Mouse (Mus musculus) testis, postnatal 10 days (tissue): ENCODE results near the gene Myt1l.

Source experiments
- DNase-seq: peaks from one replicate; pipeline ENCODE4 v3.0.0; 2021; ENCODE audit warnings: low spot score

Myt1l gene

GRCm38 (mm10) chr12:29961041-29961440 is 432.9 kb downstream of the Myt1l start:
- DNase-seq, result no peak

- DNase-seq, result no peak
These were observed 436.8 kb downstream of the Myt1l start for GRCm38 (mm10) chr12:29965016-29965415.

DNA sequence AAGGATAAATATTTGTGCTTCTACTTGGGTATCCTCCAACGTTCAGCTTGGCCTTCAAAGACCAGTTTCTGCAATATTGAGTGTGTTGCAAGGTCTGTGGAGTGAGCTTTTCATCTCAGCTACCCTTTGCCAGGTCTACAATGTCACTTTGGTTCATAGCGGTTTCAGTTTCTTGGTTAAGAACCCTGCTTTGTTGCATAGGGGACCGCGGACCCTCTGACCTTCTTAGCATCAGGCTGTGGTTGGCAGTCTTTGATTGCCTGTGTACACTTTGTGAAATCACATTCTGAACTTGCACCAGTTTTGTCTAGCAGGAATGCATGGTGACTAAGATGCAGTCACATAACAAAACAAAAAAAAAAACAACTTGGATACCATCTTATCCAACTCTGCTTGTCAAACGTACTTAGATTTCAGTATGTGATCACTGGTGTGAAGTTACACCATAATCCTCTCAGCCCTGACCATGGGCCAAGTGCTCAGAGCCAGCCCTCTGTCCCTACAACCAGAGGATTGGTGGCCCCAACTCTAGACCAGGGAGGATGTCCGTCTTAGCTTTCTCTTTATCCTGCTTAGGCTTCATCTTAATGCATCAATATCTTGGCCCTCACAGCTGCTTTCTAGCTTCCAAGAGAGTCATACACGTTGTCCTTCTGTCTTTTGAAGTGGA is 443.7 kb downstream of the Myt1l start:
- DNase-seq, result no peak

- DNase-seq, result no peak
These were observed 444.3 kb downstream of the Myt1l start for GRCm38 (mm10) chr12:29972533-29972932.
